Mouse (Mus musculus): Measurements from ENCODE around the gene Tubb4b. TPM values are rescaled to one million over a fixed set of nuclear protein-coding genes. Genes with fewer than 3 reads are reported as not detected.

The Tubb4b gene
- polyA plus RNA-seq, 1 experiment: 647 TPM

GRCm38 (mm10) chr2:25243342-25243741, 18.8 kb upstream of the Tubb4b start:
- 47% methylated on average over 8 of the region's 8 CpGs for WGBS
- Histone ChIP-seq H3K27me3 (ENCODE audit: control insufficient read depth, insufficient read depth, low read length) (no peaks in the 10 kb centered on the region), H3K4me3 (replicated peaks; ENCODE audit: insufficient read depth, low read depth, low read length) (peak overlapping the region; percentile 77), H3K27ac (ENCODE audit: insufficient read depth, low read length) (peak overlapping the region; percentile 24), H3K4me1 (ENCODE audit: control insufficient read depth, insufficient read depth, low read length) (peaks cover 49% of the 10 kb centered on the region)
- DNase-seq: no peak
- TF ChIP-seq CTCF (IDR thresholded peaks at IDR 0.05; ENCODE audit: borderline replicate concordance, insufficient read depth, low read depth, low read length) (no peak), POLR2A (IDR thresholded peaks at IDR 0.05; ENCODE audit: borderline replicate concordance, insufficient read depth, low read length) (no peak)

GRCm38 (mm10) chr2:25242101-25242506, 17.6 kb upstream of the Tubb4b start, which contains the start of the genes Rnf208 and Cysrt1:
Gene Rnf208 (plus strand): TSS chr2:25242255.
Gene Cysrt1 (minus strand): TSS chr2:25242452.
- Histone ChIP-seq H3K27me3 (ENCODE audit: control insufficient read depth, insufficient read depth, low read length) (no peaks in the 10 kb centered on the region), H3K4me1 (ENCODE audit: control insufficient read depth, insufficient read depth, low read length) (peaks cover 48% of the 10 kb centered on the region), H3K27ac (ENCODE audit: insufficient read depth, low read length) (peak within 1 kb of the TSS; percentile 80), H3K4me3 (replicated peaks; ENCODE audit: insufficient read depth, low read depth, low read length) (peak within 1 kb of the TSS; percentile 77)
- TF ChIP-seq POLR2A (IDR thresholded peaks at IDR 0.05; ENCODE audit: borderline replicate concordance, insufficient read depth, low read length) (peak; percentile 52), CTCF (IDR thresholded peaks at IDR 0.05; ENCODE audit: borderline replicate concordance, insufficient read depth, low read depth, low read length) (no peak)
- under 1% methylated on average over 59 of the region's 59 CpGs for WGBS
- DNase-seq: peak; percentile 57 to 70

DNA sequence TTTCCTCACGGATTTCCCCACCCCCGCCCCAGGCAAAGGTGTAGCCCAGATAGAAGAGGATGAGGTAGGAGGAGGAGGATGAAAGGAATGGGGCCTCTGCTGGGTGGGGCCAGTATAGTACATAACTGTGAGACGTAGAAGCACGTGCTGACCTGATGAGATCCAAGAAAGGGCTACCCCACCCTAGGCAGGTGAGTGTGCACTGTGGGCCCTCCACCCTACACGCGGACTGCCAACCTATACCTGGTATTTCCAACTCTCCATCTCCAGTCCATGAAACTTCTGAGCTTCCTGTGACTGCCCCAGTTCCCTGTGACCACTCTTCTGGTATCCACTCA, 16.9 kb upstream of the Tubb4b start:
- 8% methylated on average over 6 of the region's 6 CpGs for WGBS
- peak overlapping the region; percentile 77 for H3K4me3 ChIP-seq (replicated peaks; ENCODE audit: insufficient read depth, low read depth, low read length)
- no peak for DNase-seq
- no peak for TF ChIP-seq POLR2A (IDR thresholded peaks at IDR 0.05; ENCODE audit: borderline replicate concordance, insufficient read depth, low read length)
- no peak for TF ChIP-seq CTCF (IDR thresholded peaks at IDR 0.05; ENCODE audit: borderline replicate concordance, insufficient read depth, low read depth, low read length)
- peak overlapping the region; percentile 80 for H3K27ac ChIP-seq (ENCODE audit: insufficient read depth, low read length)
- H3K27me3 ChIP-seq (ENCODE audit: control insufficient read depth, insufficient read depth, low read length): no peaks in the 10 kb centered on the region
- peaks cover 42% of the 10 kb centered on the region for H3K4me1 ChIP-seq (ENCODE audit: control insufficient read depth, insufficient read depth, low read length)

DNA sequence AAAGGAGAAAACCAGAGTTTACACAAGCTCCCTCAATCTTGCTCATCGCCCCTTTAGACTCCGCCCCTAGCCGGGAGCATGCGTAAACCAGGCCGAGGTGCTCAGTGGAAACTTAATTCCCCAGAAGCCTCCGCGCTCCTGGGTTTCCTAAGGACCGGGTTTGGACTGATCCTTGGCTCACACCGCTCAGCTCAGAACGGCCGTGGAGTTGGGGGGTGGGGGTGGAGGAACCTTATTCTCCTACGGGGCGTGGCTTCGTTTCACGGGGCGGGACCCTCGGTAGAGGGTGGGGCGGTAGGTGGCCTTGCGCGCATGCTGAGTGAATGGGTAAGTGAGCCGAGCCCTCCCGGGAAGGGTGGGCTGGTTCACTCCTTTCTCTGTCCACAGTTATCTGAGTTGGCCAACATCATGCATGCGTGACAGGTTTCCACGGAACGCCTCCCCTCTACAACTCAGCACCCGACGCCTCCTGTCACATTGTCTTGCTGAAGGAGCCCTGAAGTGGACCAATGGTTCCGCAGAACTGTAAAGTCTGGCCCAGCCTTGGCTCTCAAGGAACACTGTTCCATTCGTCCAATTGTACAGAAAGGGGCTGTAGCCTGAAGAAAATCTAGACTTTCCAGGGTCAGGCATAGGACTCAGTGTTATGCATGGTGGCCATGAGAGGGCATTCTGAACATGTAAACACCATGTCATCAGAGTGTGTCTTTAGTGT, 16.4 kb upstream of the Tubb4b start:
- Histone ChIP-seq H3K27me3 (ENCODE audit: control insufficient read depth, insufficient read depth, low read length) (no peaks in the 10 kb centered on the region), H3K4me1 (ENCODE audit: control insufficient read depth, insufficient read depth, low read length) (peaks cover 36% of the 10 kb centered on the region), H3K4me3 (replicated peaks; ENCODE audit: insufficient read depth, low read depth, low read length) (peak overlapping the region; percentile 77), H3K27ac (ENCODE audit: insufficient read depth, low read length) (peak overlapping the region; percentile 80; the same call in 1 of the 2 replicates)
- WGBS: 1% methylated on average over 29 of the region's 29 CpGs
- DNase-seq: peak; percentile 71 to 81
- TF ChIP-seq CTCF (IDR thresholded peaks at IDR 0.05; ENCODE audit: borderline replicate concordance, insufficient read depth, low read depth, low read length): no peak
- peak; percentile 44; the same call in 1 of the 2 replicates for TF ChIP-seq POLR2A (IDR thresholded peaks at IDR 0.05; ENCODE audit: borderline replicate concordance, insufficient read depth, low read length)

DNA sequence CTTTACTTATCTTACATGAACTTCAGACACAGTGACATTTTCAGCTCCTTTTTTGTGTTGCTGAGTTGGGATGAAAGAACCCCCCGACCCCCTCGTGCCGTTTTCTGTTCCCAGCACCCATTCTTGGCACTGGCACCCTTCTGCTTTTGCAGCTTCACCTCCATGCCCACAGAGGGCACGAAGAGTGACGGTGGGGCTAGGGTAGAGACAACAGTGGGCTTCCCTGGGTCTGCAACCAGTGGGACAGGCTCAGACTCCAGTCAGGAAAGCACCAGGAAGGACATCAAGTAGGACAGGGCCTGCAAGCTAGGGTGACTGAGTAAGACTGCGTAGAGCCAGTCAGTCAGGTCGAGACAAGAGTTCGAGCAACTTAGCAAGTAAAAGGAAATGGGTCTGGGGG, 15.8 kb upstream of the Tubb4b start:
- Histone ChIP-seq H3K27me3 (ENCODE audit: control insufficient read depth, insufficient read depth, low read length) (no peaks in the 10 kb centered on the region), H3K4me3 (replicated peaks; ENCODE audit: insufficient read depth, low read depth, low read length) (peak overlapping the region; percentile 35), H3K4me1 (ENCODE audit: control insufficient read depth, insufficient read depth, low read length) (peaks cover 31% of the 10 kb centered on the region), H3K27ac (ENCODE audit: insufficient read depth, low read length) (no peak overlapping the region)
- TF ChIP-seq POLR2A (IDR thresholded peaks at IDR 0.05; ENCODE audit: borderline replicate concordance, insufficient read depth, low read length) (no peak), CTCF (IDR thresholded peaks at IDR 0.05; ENCODE audit: borderline replicate concordance, insufficient read depth, low read depth, low read length) (no peak)
- WGBS: 63% methylated on average over 8 of the region's 8 CpGs
- DNase-seq: no peak

GRCm38 (mm10) chr2:25239766-25240165, 15.3 kb upstream of the Tubb4b start:
- no peak for DNase-seq
- Histone ChIP-seq H3K27ac (ENCODE audit: insufficient read depth, low read length) (no peak overlapping the region), H3K27me3 (ENCODE audit: control insufficient read depth, insufficient read depth, low read length) (no peaks in the 10 kb centered on the region), H3K4me3 (replicated peaks; ENCODE audit: insufficient read depth, low read depth, low read length) (no peak overlapping the region), H3K4me1 (ENCODE audit: control insufficient read depth, insufficient read depth, low read length) (peaks cover 25% of the 10 kb centered on the region)
- 81% methylated on average over 3 of the region's 3 CpGs for WGBS
- no peak for TF ChIP-seq CTCF (IDR thresholded peaks at IDR 0.05; ENCODE audit: borderline replicate concordance, insufficient read depth, low read depth, low read length)
- TF ChIP-seq POLR2A (IDR thresholded peaks at IDR 0.05; ENCODE audit: borderline replicate concordance, insufficient read depth, low read length): no peak

DNA sequence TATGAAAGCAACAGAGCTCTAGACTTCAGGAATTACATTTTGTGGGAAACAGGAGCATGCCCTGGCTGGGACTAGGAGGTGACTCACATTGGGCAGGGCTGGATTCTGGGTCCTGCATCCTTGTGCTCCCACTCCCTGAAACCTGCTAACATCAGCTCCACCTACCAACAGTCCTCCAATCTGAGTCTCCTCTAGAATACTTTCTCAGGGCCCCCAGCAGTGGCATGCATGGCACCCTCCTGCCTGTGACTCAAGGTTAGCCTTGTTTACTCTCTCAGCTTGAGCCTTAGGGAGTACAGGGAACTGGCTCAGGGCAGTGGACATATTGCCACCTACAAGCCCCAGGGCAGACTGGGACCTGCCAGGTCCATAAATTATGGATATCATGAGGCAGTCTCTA, 13.6 kb upstream of the Tubb4b start:
- DNase-seq: no peak
- TF ChIP-seq CTCF (IDR thresholded peaks at IDR 0.05; ENCODE audit: borderline replicate concordance, insufficient read depth, low read depth, low read length): no peak
- no peak for TF ChIP-seq POLR2A (IDR thresholded peaks at IDR 0.05; ENCODE audit: borderline replicate concordance, insufficient read depth, low read length)
- H3K27me3 ChIP-seq (ENCODE audit: control insufficient read depth, insufficient read depth, low read length): no peaks in the 10 kb centered on the region
- H3K27ac ChIP-seq (ENCODE audit: insufficient read depth, low read length): no peak overlapping the region
- no peak overlapping the region for H3K4me3 ChIP-seq (replicated peaks; ENCODE audit: insufficient read depth, low read depth, low read length)
- peaks cover 11% of the 10 kb centered on the region for H3K4me1 ChIP-seq (ENCODE audit: control insufficient read depth, insufficient read depth, low read length)

GRCm38 (mm10) chr2:25237522-25237921, 13.0 kb upstream of the Tubb4b start:
- H3K27me3 ChIP-seq (ENCODE audit: control insufficient read depth, insufficient read depth, low read length): no peaks in the 10 kb centered on the region
- no peak overlapping the region for H3K27ac ChIP-seq (ENCODE audit: insufficient read depth, low read length)
- H3K4me1 ChIP-seq (ENCODE audit: control insufficient read depth, insufficient read depth, low read length): peaks cover 11% of the 10 kb centered on the region
- H3K4me3 ChIP-seq (replicated peaks; ENCODE audit: insufficient read depth, low read depth, low read length): no peak overlapping the region
- TF ChIP-seq POLR2A (IDR thresholded peaks at IDR 0.05; ENCODE audit: borderline replicate concordance, insufficient read depth, low read length) (no peak), CTCF (IDR thresholded peaks at IDR 0.05; ENCODE audit: borderline replicate concordance, insufficient read depth, low read depth, low read length) (no peak)
- WGBS: 59% methylated on average over 4 of the region's 4 CpGs
- no peak for DNase-seq

Measured in cerebellum, adult 2 months (tissue).